Mouse (Mus musculus) heart, postnatal 25 days (tissue): ENCODE data around the gene Rab8a. TPM values are rescaled to one million over a fixed set of nuclear protein-coding genes. Genes with fewer than 3 reads are reported as not detected.
"Not testable (repeated sequence)": the region's sequence is repeated elsewhere in the genome, so short reads cannot be mapped to it uniquely, and the experiment has no call there.

Experiments used
- DNase-seq: peaks from one replicate; pipeline ENCODE4 v3.0.0; 2022; ENCODE audit warnings: low spot score
- intact Hi-C: fragments of 180-260 bp; cut with DNase I; formaldehyde crosslinking; loops from one replicate; pipeline ENCODE4 v1.15.1; 2025
- total RNA-seq, 2 experiments: library from RNA; stranded (reverse); gene quantifications; 2 replicates each; pipeline ENCODE4 v1.2.3; 2021

Gene Rab8a
- total RNA-seq = 10 to 100 TPM; 23.4 to 23.5 TPM

DNA sequence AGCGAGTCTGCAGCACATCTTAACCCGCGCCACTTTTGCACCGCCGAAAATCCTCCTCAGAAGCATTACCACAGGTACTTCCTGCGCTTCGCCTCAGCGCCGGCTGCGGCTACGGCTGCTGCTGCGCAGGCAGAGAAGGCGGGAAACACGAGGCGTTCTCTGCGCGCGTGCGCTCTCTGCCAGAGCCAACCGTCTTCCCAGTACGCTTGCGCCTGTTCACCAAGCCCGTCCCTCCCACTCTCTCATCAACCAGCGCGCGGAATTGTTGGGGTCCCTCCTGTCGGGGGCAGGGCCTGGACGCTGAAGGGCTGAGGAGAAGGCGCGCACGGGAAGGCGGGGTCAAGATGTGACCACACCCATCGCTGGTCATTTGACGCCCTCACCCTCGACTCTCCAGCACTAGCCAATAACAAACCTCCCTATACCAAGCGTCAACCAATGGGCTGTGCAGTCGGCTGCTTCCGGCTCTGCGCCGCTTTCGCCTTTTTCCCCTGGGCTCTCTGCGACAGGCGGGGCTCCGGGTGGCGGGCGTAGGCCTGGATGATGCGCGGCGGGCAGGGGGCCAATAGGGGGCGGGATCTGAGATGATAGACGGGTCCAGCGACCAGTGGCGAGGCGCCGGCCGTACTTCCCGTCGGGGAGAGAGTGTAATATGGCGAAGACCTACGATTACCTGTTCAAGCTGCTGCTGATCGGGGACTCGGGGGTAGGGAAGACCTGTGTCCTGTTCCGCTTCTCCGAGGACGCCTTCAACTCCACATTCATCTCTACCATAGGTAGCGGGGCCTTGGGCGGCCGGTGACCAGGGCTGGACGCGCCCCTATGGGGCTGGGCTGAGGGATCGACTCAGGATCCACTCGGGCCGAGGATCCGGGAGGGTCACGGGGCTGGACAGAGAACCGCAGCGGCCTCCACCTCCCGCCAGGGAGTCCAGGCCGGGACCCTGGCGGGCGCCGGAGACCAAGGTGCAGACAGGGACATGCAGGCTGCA lies at the start of gene Rab8a:
Gene Rab8a, plus strand, starts transcription at position 494 of the 991 bp plus-strand sequence.
- intact Hi-C loops = loop anchor here (2.0 kb wide), 1 partner anchor 22 kb away; no protein-coding TSS in a partner anchor
- peak; percentile 100 for DNase-seq

DNA sequence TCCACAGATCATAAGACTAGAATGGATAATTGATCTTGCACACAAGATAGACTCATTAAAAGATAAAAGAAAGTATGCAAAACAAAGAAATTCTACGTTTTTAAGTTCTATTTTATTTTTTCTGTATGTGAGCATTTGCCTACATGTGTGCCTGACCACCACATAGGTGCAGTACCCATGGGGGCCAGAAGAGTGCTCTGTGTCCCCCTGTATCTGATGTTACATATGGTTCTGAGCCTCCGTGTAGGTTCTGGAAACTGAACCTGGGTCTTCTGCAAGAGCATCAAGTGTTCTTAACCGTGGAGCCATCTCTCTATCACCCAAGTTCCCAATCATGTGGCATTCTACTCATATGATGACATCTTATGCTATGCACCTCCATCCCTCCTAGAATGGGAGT lies 48.5 kb upstream of the Rab8a start:
- no peak for DNase-seq
- intact Hi-C loops = no loop called here

DNA sequence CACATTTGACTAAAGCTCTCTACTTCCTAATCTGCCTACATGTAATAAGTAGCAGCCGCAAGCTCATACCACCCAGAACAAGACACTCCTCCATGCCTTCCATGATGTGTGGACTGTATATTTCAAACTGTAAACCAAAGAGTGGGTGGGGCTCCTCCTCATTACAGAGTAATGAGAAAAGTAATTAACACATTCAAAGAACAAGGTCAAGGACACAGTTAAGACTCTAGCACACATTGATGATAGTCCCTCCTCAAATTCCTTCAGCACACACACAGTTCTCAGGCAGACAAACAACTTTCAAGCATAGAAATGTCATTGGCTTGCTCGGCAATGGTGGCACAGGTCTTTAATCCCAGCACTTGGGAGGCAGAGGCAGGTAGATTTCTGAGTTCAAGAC lies 45.8 kb upstream of the Rab8a start:
- DNase-seq = no peak
- intact Hi-C loops = no loop called here

DNA sequence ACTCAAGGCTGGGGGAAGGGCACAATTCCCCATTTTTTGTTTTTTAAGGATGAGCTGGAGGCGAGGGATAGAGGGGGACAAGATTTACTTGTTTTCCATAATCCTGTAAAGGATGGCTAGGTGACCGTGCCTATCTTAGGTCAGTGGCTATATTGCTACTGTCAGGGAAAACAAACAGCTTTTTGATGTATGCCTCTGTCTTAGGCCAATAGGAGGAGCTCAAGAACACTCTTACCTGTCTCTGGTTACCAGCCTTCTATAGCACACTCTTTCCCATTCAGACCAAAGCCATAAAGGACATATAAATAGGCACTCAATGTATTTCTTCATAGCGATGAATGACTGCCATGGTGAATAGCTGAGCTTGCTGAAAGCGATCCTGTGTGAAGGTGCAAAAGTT lies 42.4 kb upstream of the Rab8a start:
- no peak for DNase-seq
- intact Hi-C loops = no loop called here

DNA sequence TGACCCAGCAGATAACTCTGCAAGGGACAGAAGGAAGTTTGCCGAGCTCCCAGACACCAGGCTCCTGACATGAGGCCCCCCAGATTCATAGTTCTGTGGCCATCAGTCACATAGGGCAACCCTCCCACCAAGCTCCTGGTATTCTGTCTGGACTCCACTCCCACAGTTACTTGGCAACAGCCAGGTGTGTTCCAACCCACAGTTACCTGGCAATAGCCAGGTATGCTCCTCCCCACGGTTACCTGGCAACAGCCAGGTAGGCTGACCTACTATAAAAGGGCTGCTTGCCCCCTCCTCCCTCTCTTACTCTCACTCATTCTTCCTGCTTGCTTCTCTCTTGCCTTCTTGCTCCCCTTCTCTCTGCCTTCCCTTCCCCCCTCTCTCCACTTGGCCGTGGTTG lies 39.5 kb upstream of the Rab8a start:
- intact Hi-C loops, DNase-seq: not testable (repeated sequence)

DNA sequence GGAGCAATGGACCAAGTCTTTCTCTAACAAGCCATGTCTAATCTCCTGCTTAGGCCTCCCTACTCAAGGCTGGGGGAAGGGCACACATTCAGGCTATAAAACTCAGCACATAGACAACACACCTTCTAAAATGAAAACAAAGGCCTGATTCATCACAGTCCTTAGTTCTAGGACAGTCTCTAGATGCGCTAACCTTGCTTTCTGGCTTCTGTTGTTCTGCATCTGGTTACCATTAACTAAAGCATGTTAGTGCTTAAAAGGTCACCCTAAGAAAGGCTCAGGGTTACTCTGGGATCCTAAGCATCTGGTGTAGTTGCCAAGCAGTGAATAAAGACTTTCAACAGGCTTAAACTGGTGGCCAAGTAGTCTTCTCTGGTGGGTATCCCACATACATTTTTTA lies 39.0 kb upstream of the Rab8a start:
- intact Hi-C loops = no loop called here
- no peak for DNase-seq

DNA sequence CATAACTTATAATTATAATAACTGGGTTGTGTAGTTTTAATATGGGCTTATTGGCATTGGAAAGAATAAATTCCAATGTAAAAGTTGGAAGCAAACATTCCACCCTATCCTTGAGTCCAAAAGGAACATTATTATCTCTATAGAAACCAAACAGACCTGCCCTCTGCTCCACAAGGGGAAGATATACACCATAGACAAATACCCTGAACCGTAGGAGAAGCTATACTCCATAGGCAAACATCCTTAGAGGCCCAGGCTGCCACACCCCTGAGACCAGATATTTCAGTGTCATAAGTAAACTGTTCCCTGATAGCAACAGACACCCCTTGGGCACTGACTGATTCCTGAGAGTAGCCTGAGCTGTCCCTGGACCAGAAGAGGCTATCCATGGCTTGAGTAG lies 33.2 kb upstream of the Rab8a start:
- intact Hi-C loops = no loop called here
- no peak for DNase-seq

DNA sequence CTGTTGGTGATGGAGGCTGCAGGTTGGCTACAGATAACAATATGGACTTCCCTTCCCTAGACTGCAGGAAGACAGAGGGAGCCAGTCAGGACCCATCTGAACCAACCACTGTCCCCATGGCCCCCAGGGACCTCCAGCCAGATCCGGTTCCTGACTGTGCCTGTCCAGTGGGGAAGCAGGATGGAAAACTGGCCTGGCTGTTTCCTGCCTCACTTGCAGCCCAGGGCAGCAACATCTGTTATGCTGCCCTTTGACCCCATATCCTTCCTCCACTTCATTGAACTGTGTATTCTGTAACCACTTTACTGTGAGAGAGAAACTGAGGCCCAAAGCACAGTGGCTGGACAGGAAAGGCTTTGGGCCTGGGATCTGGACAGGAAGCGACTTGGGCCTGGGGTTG lies 29.7 kb upstream of the Rab8a start:
- no peak for DNase-seq
- intact Hi-C loops = no loop called here

DNA sequence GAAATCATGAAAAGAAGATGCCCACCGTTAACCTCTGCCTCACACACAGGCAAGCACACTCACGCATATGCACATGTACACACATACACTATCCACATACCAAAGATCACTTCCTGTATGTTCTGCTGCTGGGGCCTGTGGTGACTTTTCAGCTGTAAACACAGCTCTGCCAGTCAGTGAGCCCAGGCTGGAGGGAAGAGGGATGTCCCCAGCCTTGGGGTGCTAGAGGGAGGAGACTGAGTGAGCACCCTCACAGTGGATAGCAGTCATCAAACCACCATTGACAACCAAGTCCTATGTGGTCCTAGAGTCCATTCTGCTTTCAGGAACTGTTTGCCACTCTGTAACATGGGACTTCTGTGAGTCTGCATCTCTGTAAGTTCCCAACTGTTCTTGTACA lies 29.1 kb upstream of the Rab8a start:
- no peak for DNase-seq
- intact Hi-C loops = no loop called here

DNA sequence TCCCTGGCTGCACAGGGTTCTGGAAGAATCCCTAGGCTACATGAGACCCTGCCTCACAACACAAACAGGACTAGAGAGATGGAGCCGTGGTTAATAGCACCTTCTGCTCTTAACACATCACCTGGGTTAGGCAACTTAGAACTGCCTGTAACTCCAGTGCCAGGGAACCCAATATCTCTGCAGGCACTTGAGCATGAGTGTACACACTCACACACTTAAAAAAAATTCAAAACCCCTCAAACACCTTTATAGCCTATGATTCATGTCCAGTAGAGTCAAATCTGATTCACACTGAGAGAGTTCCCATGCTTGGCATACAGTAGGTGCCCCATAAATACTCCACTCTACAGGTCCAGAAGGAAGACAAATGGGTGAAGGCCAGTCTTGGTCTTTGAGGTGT lies 28.6 kb upstream of the Rab8a start:
- intact Hi-C loops = no loop called here
- no peak for DNase-seq

DNA sequence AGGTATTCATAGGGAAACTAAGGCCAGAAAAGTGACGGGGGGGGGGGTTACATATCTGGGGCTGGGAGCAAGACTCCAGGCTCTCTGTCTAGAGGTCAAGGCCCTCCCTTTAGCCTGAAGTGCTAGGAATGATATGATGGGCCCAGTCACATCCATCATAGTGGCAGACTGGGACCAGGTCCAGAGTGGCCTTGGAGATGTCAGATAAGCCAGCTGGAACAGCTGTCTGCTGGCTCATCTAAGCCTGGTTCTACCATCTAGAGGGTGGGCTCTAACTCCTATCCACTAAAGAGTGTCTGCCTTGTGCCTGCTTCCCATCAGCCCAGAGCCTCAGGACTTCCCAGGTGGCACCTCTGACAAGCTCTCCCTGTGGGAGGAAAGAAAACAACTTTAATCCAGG lies 28.1 kb upstream of the Rab8a start:
- DNase-seq = no peak
- intact Hi-C loops = no loop called here

DNA sequence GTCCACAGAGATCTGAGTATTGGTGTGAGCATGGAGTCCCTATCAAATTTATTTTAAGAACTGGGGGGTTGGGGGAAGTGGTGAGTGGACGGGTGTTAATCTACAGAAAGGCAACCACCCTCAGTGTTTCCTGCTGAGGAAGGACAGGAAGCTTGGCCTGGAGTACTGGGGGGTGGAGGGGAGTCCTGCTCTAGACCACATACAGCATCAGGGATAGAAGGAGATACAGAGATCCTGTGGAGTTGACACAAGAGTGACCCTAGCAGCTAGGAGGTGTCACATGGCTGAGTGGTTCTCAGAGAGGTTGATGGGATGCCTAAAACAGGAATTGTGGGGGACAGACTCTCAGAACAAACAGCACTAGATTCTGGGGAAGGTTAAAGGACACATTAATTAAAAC lies 27.5 kb upstream of the Rab8a start:
- intact Hi-C loops = no loop called here
- DNase-seq = no peak

DNA sequence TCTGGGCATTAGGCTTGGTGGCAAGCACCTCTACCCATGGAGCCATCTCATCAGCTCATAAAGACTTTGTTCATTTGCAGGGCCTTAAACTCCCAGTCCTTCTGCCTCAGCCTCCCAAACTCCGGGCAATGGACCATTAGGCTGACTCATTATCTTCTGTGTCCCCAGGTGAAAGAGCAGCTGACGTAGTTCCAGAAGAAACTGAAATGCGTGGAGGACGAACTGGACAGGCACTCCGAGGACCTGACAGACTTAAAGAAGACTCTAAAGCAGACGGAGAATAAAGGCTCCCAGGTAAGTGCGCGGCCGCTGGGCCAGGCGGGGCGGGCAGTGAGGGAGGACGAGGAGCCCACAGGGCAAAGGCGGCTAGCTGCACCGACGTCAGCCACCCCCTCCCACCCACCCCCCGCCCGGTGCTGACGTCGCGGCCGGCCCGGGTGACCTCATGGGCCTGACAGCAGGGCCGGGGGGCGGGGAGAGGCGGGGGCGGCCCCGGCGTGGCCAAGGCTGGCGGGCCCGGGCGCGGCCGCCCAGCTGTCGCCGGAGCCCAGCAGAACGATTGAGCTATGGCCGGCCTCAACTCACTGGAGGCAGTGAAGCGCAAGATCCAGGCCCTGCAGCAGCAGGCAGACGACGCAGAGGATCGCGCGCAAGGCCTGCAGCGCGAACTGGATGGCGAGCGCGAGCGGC lies 26.1 kb upstream of the Rab8a start, which contains the start of gene Tpm4:
Gene Tpm4, plus strand, starts transcription at position 220 of the 690 bp plus-strand sequence.
- intact Hi-C loops = no loop called here
- DNase-seq = peak; percentile 67

DNA sequence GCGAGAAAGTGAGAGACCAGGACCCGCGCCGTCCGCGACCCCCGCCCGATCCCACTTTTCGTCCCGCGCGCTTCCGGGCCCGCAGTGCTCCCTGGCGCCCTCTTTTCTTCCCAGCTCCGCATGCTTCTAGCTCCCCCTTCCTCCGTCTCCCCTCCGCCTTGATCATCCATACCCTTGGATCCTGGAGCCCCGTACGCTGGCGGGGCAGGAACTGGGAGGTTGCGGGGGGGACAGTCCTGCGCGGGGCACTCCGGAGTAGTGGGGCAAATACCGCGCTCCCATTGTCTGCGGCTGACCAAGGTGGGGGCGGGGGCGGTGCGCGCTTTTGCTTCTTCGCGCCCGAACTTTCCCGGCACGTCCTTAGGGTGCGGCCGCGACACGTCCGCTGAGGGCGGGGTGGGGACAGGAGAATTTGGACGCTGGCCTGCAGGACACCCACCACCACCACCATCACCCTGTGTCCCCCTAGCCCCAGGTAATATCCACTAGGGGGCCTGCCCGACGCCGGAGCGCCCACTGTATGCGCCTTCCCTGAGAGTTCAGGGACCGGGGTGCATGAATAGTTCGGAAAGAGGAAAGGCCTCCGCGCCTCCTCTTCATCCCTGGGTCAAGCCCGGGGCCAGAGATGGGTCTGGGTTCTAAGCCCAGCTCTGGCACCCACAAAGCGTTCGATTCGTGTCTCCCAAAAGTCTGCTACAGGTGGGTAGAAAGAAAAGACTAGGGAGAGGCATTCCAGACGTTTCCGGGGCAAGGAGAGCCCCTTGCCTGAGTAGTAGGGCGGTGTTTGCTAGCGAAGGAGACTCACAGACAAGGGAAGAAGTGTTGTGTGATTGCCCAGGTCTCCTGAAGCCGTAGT lies 25.3 kb upstream of the Rab8a start:
- intact Hi-C loops = no loop called here

DNA sequence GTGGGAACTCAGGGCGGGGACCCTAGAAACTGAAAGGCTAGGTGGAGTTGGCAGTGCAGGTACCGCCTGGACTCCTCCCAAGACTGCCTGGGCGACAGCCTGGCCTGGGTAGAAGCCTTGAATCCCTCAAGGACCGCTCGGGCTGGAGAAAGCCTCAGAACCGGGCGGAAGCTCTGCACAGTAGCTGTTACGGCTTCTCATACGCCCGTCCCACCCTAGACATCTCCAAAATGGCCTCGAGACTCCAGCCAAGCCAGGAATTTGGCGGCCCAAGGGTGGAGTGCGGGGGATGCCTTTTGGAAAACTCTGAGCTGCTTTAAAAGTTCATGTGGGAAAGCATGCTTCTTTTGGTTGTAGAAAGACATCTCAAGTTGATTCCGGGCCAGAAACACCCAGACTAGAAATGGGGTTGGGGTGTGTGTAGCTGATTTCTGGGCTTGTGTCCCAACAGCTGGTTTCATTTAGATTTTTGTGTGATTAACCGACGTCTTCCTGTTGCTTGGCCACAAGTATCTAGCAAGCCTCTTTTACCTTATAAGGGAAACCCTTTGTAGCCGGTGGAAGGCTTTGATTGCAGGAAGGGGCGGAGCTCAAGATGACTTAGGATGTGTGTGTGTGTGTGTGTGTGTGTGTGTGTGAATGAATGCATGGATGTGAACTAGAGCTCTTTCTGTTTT lies 24.6 kb upstream of the Rab8a start:
- DNase-seq = peak; percentile 74
- intact Hi-C loops = no loop called here

More for the DNA sequence above, 25.3 kb upstream of the Rab8a start:
- peak; percentile 37 for DNase-seq

DNA sequence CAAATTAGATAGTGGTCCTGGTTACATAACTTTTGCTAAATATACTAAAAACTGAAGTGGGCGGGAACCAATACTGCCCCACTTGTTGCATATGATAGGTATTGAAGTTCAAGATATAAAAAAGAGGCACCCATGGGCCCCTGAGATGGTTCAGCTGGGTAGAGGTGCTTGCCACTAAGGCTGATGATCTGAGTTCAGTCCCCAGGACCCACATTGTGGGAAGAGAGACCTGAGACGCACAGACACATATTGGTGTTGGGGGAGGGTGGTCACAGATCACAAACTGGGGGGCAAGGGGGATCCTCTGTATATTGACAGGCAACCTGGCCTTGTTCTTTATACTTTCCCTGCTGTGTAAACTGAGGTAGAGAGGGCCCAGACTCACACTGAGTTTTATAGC lies 23.6 kb upstream of the Rab8a start:
- intact Hi-C loops = no loop called here
- no peak for DNase-seq

DNA sequence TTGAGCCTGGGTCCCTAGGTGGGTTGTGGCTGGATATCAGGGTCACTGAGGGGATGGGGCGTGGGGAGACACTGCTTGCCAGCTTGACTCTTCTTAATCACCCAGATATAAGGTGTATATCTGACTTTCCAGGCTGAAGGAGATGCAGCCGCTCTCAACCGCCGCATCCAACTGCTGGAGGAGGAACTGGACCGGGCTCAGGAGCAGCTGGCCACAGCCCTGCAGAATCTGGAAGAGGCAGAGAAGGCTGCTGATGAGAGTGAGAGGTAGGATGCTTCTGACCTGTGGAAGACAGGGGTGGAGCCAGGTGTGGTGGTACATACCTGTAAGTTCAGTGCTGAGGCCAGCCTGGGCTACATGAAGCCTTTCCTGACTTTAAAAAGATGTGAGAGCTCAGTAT lies 22.5 kb upstream of the Rab8a start:
- intact Hi-C loops = loop anchor here (2.0 kb wide), 1 partner anchor 22 kb away; the partner anchor contains the start of gene Rab8a
- DNase-seq = no peak

DNA sequence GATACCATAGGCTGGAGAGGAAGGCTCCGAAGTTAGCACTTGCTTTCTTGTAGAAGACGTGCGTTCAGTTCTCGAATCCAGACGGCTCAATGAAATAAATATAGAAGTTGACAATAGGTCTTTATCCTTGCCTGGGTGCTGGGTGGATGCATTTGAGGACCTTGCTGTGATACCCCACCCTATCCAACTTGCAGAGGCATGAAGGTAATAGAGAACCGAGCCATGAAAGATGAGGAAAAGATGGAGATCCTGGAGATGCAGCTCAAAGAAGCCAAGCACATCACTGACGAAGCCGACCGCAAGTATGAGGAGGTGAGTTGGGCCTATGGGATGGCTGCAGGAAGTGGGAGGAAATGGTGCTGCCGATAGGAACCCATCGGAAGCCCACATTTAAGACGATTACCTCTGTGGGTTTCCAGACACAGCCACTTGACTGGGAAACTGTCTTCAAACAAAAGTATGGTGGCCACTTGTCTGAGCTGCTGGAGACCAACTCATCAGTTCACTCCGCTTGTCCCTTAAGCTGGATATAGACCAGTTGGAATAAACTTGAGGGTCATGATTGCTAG lies 17.7 kb upstream of the Rab8a start:
- no peak for DNase-seq
- intact Hi-C loops = no loop called here

DNA sequence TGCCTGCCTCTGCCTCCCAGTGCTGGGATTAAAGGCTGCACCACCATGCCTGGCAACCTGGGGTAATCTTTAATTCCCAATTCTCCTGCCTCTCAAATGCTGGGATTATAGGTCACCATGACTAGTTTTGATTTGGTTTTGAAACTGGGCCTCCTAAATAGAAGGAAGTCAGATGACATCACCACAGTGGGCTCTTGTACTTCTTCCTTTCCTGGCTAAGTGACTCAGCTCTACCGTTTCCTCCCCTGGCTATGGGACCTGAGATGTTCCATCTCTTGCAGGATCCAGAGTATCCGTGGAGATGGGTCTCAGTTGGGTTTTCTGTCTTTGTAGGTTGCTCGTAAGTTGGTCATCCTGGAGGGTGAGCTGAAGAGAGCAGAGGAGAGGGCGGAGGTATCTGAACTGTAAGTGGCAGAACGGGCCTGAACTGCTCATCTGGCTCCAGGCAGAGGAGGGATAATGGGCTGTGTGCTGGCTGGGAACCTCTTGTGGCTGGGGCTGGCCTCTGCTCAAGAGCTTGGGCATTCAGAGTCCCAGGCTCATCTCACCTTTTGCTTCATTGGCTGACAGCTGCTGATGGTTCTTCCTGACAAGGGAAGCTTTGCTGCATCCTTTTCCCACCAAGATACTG lies 16.5 kb upstream of the Rab8a start:
- no peak for DNase-seq
- intact Hi-C loops = no loop called here
